Mouse (Mus musculus) CD4-positive, CD25-positive, alpha-beta regulatory T cell, adult 4 months (primary cell): Measurements from ENCODE around the gene Me1. TPM values are rescaled to one million over a fixed set of nuclear protein-coding genes. Genes with fewer than 3 reads are reported as not detected.

Experiments
- ATAC-seq: one replicate; pipeline ENCODE4 v1.8.0; 2017
- polyA plus RNA-seq, 2 experiments: library from polyadenylated mRNA; unstranded; fragments of 100-300 nt; shearing (Covaris generic); gene quantifications; one replicate each; pipeline ENCODE4 v1.2.1; 2017

The Me1 gene
- polyA plus RNA-seq = not detected

DNA sequence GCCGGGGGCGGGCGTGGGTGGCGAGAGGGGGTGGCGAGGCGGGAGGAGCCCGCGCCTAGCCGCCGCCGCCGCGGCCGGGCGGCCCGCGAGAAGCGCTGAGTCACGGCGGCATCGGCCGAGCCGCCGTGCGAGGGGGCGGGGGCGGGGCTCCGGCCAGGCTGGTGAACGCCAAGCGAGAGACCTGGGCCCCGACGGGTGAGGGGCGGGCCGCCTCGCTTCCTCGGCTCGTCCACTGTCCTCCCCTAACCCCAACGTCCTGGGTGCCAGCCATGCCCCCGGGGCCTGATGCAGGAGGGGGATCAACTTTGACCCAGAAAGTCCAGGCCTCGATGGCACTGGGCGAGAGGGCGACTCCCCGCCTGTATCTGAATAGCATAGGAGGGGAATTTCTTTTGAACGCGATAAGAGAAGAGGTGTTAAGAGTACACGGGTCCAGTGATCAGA lies at the start of gene Me1:
Gene Me1 (minus strand): TSS at position 136 of the 444 bp plus-strand sequence.
- no peak for ATAC-seq

DNA sequence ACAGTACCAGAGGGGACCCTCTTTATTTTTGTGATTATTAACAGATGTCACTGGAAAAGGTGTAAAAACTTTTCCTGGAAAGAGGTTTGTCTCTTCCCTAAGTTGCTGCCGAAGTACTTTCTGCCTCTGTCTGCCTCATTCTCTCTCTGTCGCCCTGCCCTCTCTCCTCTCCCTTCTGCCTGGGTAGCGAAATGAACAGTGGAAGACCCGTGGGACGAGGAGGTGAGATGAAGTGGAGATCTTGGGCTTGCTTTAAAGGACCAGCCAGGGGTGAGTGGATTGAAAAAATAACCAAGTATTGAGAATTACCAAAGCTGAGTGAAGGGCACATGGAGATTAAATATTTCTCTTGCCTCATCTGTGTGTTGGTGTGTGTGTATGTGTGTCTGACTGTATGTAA lies 48.3 kb upstream of the Me1 start:
- ATAC-seq = no peak

DNA sequence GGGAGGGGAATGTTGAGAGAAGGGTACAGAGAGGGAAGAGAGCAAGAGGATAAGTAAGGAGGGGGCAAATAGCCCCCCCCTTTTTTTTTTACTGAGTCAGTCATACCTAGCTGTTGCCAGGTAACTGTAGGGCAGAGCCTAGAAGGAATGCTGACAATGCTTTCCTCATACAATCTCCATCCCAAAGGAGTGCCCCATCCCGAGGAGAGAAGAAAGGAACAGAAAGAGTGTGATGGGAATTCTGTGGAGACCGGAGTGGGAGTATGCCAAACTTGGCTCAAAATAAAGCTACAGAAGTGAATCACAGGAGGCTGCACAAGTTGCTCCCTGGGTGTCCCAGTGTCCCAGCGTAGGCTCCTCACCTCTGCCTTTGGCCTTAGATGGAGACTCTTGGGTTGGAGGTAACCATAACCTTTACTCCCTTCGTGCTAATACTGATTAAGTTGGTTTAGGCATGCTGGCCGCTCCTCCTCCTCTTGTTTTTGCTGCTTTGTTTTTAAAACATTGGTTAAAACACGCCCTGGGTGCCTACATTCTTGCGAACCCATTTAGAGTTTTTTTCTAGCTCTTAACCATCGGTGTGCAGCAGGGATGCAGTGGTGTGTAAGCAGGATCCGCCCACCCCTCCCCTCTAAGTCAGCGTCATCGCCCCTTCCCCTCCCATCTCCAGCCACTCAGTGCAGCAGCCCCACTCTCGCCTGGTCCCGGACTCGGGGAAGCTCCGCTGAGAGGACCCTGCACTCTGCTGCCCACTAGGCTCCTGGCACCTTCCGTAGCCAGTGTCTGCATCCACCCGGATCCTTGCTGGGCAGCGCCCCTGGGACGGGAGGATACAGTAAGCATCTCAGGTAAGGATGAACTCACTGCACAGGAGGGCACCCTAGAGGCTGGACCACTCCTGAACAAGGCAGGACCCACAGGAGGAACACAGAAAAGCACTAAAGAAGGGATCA lies 47.5 kb upstream of the Me1 start, which contains the start of gene Prss35:
Gene Prss35 (plus strand): TSS at position 691 of the 953 bp plus-strand sequence.
- ATAC-seq = no peak

DNA sequence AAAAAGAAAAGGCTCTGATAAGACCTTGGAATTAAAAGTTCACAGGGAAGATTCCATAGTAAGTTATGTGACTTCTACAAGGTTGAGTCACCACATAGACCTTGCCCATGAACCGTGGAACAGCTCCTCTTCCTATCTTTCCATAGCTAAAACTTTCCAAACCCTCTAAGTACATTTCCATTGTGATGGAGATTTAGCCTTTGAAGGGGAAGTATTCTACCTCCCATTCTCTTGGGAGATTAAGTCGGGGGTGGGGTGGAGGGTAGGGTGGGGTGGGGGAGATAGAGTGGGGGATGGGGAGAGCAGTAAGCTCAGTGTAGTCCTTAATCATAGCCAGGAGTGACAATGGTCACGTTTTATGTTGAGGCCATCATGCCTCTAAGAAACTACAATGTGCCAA lies 44.2 kb upstream of the Me1 start:
- no peak for ATAC-seq

DNA sequence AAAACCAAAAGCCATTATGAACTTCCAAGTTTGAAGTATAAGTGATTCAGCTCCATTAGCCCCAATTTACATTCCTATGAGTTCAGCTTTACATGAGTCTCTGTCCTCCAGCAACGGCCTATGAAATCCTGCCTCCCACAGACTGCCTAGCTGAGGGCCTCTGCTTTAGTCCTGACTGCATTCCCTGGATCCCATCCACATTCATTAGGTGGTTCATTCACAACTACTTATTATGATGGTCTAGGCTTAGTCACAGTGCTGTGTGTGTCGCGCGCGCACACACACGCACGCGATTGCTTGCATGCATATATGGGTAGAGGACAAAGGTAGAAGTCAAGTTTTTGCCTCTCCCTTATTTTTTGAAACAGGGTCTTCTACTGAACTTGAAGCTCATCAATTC lies 43.0 kb upstream of the Me1 start:
- no peak for ATAC-seq

DNA sequence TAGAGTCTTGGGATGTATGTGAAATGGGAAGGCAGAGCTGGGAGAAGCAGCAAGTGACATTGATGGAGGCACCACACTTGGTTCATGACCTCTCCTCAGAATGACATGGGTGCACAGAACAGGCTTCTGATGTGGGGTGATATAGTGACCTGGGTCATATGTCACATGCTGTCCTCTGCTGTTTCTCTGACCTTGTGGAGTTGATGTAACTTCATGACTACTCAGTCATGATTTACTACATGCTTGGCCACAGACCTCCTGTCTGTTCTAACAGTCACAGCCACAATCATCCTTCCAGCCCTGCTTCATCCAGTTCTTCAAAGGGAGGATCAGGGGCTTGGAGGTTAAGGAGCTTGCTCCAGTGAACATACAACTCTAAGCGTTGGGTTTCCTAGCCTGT lies 42.3 kb upstream of the Me1 start:
- ATAC-seq = no peak

DNA sequence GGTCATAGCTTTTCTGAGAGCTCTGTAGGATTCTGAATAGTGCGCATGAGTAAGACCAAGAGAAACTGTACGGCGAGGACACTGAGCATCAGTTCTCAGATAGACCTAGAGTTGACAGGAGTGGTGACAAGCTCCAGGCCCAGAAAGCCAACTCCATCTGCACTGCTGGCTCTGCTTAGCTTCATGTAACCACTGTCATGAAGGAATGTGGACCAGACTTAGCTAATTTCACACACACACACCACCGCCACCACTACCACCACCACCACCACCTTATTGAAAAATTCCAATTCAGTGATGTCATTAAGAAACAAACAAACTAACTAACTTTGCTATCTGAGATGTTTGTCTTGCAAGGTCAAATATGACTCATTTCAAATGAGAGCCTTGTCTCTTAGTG lies 41.2 kb upstream of the Me1 start:
- no peak for ATAC-seq

DNA sequence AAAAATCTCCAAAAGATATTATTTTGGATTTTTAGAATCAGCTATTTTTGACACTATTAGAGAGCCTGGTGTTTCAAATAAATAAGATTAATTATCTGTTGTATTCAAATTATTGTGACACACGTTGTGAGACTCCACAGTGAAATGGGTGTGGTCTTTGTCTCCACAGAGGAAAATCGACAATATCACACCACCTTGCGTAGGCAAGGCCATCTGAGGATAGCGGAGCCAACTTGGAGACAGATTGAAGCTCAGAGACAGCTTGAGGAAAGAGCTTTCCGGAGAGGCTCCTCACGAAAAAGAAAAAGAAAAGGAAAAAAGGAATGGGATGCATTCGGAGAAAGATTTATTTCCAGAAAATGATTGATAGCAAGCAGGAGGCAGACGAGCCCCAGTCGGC lies 39.0 kb upstream of the Me1 start:
- no peak for ATAC-seq

DNA sequence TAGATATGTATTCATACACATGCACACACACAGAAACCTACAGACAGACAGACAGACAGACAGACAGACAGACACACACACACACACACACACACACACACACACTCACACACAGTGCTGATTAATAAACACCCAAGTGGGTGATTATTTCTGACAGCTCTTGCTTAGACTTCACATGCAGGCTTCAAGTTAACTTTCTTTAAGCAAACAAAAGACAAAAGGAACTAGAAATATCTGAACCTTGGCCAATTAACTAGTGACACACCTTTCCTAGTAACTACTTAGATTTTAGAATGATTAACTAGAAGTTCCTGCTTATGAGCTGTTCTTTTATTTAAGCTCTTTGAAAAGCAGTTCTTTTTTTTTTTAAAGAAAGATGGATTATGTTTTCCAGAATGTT lies 38.6 kb upstream of the Me1 start:
- no peak for ATAC-seq

DNA sequence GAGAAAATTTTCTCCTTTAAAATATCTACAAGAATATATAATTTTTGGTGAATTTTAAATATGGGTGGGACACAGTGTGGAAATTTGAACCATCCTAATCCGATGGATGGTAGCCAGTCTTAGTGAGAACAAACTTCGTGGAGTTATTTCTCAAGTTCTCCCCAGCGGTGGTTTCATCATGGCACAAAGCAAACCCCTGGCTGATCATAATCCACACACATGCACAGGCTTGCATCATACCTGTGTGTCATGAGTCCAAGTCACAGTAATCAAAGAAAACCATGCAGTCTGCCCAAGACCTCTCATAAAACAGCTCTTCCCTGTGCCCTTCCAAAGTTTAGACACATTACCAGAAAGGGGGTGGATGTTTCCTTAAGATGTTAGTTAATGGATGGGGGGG lies 34.1 kb upstream of the Me1 start:
- ATAC-seq = no peak

DNA sequence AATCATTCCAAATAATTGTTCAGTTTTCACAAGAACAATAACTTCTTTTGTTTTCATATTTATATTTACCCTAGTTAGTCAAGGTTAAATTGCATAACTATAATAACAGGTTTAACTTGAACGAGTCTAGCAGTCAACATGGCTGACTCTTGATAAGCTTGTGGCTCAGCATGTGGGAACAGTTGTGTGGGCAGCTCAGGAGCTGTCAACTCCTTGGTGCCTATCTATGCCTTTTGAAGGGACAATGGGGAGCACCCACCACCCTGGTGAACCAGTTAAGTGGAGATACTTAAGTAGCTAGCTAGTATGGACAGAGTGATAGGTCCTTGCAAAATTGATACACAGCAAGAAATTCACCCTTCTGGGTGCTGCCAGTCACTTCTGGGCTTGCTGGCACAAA lies 33.3 kb upstream of the Me1 start:
- ATAC-seq = no peak

DNA sequence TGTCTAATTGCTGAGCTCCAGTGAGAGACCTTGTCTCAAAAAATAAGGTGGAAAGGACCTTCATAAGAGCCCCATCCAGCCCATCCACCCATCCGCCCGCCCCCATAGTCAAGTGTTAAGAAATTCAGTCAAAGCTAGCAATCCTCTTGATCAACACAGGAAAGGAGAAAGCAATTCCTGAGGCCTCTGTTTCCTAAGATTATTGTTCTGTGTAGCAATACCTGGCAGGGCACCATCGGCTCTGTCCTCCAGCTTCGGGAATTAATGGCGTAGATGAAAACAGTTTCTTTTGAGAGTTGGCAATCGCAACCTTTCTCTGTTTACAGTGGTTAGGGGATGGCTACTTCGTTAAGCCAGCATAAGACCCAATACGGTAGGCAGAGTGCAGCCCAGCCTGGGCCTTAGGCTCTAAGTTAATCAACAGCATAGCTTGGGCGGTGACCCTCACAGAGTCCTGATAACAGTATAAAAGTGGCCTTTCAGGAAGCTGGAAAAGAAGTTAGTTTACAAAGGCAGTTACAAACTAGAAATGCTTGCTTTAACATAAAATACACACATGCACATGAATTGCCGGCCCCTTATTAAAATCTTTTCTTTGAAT lies 32.6 kb upstream of the Me1 start:
- ATAC-seq = no peak

DNA sequence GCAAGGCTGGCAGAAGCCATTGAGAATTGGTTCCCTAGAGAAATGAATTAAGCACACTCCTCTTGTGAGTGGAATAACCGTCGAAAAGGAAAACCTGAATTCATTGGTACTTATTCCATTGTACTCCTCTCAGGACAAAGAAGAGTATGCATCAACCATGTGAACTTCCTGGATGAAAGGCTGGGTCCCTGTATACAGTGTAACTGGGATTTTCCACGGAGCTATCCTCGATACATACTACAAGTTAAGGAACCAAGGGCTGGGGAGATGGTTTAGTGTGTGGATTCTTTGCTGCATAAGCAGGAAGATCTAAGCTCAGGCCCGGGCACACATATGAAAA lies 30.6 kb upstream of the Me1 start:
- no peak for ATAC-seq

DNA sequence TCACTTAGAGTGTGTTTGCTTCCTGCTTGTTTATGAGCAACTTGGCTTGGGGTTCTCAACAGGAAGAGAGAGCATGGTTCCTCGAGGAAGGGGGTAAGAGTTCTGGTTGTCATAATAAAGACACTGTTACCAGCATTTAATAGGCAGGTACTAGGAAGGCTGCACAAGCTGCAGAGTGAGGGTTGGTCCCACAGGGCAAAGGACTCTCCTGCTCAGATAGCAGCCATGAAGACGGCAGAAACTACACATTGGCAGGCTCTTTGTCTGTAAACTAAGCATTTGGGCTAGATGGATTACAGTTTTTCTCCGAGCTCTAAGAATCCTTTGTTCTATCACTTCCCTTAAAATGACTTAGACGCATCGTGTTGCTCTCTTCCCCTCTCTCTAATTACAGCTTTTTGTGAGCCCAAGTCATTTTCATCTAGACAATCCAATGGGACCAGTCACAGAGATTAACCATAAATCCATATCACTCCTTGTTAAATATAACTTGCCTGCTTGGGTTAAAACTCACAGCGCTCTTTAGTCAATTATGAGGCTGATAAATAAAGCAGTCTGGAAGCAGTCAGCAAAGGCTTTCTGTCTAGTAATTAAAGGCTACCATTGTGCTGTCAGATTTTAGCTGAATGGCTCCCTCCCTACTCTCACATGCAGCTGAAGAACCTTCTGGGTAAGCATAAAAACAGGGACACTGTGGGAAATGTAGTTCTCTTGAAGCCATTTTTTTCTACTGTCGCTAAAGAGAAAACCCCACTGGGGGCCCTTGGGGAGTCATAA lies 30.0 kb upstream of the Me1 start:
- no peak for ATAC-seq

DNA sequence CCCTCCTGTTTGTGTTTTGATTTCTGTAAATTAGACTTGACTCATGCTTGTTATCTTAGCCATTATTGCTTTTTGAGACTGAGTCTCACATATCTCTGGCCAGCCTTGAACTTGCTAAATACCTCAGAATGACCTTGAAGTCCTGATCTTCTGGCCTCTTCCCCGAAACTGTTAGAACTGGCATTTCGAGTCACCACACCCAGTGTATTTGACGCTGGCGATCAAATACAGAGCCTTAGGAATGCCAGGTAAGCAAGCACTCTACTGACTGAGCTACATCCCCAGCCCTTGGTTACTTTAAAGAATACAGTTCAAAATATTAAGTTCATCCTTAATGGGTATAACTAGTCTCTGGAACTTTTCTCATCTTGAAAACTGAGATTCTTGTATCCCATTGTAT lies 29.3 kb upstream of the Me1 start:
- ATAC-seq = no peak

DNA sequence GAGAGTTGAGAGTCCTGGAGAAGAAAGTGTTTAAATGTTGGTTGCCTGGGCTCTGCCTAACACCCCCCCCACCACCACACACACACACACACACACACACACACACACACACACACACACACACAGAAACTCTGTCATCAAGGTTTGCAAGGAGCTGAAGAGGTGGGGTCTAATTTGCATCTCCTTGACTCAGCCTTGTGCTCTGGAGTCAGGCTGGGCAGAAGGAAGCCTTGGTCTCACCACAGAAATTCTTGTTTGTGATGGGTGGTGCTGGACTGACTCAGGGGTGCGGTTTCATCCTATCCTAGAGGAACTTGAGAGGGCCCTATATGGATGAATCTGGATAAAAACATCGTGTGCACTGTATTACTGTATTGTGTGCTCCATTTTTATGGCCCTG lies 25.0 kb upstream of the Me1 start:
- ATAC-seq = no peak

DNA sequence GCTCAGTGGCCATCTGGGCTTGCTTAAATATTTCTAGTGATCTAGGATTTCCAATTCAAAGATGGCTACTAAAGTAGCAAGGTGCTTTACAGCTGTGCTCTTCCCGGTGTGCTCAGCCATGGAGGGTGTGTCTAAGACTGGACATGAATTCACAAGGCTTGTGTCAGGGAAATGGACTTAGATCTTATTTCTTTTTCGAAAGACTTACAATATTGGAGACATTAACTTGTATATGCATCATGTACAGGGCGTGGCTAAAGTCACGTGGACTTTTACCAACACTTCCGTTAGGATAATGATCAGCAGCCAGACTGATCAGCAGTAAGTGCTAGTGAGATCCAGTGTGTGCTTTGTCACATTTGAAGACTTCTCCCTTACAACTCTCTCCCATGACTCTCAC lies 24.5 kb upstream of the Me1 start:
- ATAC-seq = no peak

DNA sequence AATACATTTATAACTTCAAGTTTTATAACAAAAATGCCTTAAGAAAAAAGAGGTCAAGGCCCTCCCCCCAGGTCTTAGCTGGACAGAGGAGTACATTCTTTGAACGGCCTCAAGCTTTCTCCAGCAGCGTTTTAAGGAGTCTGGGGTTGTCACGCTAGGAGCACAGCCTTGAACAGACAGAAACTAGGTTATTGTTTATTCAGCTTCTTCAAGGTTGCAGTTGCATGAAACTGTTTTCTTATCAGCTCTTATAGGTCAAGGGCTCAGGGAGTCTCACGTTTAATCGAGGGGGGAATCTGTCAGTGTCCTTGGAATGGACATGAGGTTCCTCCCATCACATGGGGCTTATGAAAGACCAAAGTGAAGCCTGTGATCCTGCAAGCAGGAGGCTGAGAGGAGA lies 21.4 kb upstream of the Me1 start:
- no peak for ATAC-seq

DNA sequence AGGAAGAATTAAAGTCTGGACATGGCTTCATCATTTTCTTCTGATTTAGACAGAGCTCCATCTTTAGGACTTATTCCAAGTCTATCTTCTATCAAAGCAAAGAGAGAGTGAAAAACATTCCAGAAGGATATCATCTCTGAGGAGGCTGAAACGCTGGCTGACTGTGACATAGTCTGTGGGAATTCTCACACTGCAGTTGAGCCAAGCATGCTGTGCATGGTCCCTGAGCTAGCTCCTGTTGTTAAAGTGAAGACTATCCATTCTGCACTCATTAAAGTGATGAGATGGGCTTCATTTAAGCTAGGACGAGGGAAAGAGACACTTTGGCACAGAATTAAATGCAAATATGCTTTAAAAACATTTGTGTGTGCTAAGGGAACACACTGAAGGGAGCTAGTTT lies 20.8 kb upstream of the Me1 start:
- no peak for ATAC-seq

DNA sequence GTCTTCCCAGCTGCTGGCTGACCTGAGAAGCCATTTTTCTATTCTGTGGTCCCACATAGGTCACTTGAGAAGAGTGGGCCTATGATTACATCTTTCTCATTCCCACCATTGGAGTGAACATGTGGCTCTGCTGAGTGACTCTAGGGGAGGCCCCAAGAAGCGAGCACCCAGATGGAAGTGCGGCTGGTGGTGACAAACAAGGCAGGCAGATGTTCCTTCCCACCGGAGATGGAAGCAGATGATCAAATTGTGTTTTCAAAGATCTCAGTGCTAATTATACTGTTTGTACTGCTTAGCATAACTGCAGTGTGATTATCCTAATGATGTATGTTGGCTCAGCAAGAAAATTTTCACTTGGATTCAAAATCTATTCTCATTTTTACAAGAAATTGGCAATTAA lies 18.3 kb upstream of the Me1 start:
- no peak for ATAC-seq

DNA sequence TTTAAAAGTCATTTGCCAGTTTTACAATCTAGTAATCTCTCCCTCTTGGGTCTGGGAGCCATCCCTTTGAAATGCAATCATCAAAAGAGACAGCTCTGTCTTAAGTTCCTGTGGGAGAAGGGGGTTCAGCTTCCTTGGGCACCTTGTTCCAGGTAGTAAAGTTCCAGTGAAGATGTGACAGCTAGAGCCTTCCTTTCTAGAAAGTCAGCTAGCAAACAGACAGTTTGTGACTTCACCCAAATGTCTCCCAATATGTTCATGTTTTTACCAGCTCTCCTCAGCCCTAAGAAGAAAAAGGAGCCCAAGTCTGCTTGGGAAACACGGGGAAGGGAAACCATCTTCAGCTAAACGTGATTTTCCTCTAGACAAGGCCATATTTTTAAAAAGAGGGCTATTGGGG lies 16.9 kb upstream of the Me1 start:
- no peak for ATAC-seq

DNA sequence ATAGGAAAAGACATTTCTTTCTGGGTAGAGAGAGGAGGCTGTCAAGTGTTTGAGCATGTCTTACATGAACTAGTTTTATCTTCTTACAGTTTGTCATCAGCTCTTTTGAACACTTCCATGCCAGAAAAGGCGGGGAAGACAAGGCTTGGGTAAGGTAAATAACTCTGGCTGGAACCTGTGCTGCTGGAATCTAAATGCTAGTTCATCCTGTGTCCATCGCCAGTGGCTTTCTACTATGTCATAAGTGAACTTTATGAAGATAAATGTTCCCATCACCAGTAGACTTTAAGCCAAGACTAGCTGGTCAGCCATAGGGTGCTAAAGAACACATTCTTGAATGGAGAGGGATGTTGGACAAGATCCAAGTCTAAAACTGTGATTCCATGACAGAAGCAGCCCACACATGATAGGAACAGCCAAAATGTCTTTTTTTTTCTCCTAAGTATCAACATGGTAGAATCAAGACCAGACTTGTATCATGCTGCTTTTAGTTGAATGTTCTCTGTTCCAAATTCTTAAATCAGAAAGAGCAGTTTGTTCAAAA lies 14.4 kb upstream of the Me1 start:
- ATAC-seq = no peak

DNA sequence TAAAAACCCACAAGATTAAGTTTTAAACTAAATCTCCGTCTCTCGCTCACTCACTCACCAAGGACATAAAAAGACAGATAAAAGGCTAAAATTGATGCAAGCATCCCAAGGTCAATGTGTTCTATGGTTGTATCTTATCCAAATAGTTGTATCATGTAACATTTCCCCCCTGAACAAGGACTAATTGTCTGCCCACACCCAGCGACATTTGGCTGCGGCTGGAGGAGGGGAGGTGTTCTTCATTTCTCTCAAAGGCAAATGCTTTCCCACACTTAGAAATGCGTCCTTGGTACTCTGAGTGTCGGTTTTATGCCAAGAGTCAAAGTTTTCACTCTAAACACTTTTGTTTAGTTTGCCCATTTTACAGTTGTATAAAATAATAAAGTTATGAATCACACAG lies 13.2 kb upstream of the Me1 start:
- ATAC-seq = no peak
